Mouse (Mus musculus) brain, adult 2 months (tissue): Measurements from ENCODE around the gene Foxp2.

Experiments
- DNase-seq: peaks from one replicate; pipeline ENCODE4 v3.0.0; 2011; ENCODE audit warnings: low read depth, low spot score

The Foxp2 gene

GRCm38 (mm10) chr6:14901183-14901970, at the start of gene Foxp2:
TSS of gene Foxp2 (plus strand) at chr6:14901349.
- peak; percentile 58 for DNase-seq

- DNase-seq: no peak
Observed at GRCm38 (mm10) chr6:14885199-14885598, 15.9 kb upstream of the Foxp2 start.

GRCm38 (mm10) chr6:14897028-14897427, 4.1 kb upstream of the Foxp2 start:
- peak; percentile 31 for DNase-seq

GRCm38 (mm10) chr6:14898096-14898855, 2.9 kb upstream of the Foxp2 start:
- no peak for DNase-seq

- DNase-seq: no peak
Observed at GRCm38 (mm10) chr6:14899021-14899610, 2.0 kb upstream of the Foxp2 start.

- peak; percentile 25 for DNase-seq
Observed at GRCm38 (mm10) chr6:14899936-14900578, 1.1 kb upstream of the Foxp2 start.

GRCm38 (mm10) chr6:14900579-14901021, 549 bp upstream of the Foxp2 start:
- DNase-seq: peak; percentile 76

GRCm38 (mm10) chr6:14901971-14902670, 972 bp downstream of the Foxp2 start:
- DNase-seq: peak; percentile 17

GRCm38 (mm10) chr6:14903271-14903965, 2.3 kb downstream of the Foxp2 start:
- no peak for DNase-seq

GRCm38 (mm10) chr6:14915066-14915465, 13.9 kb downstream of the Foxp2 start:
- no peak for DNase-seq

- DNase-seq: no peak
Observed at GRCm38 (mm10) chr6:14922704-14923103, 21.6 kb downstream of the Foxp2 start.

- peak; percentile 67 for DNase-seq
Observed at GRCm38 (mm10) chr6:14924976-14925489, 23.9 kb downstream of the Foxp2 start.

- DNase-seq: peak; percentile 69
Observed at GRCm38 (mm10) chr6:14951060-14951459, 49.9 kb downstream of the Foxp2 start.

- DNase-seq: peak; percentile 8
Observed at GRCm38 (mm10) chr6:14952731-14953130, 51.6 kb downstream of the Foxp2 start.

- no peak for DNase-seq
Observed at GRCm38 (mm10) chr6:14977042-14977441, 75.9 kb downstream of the Foxp2 start.

- DNase-seq: no peak
Observed at GRCm38 (mm10) chr6:14978201-14978600, 77.1 kb downstream of the Foxp2 start.

- no peak for DNase-seq
Observed at GRCm38 (mm10) chr6:15008113-15008512, 107.0 kb downstream of the Foxp2 start.

- no peak for DNase-seq
Observed at GRCm38 (mm10) chr6:15028488-15028887, 127.3 kb downstream of the Foxp2 start.

- no peak for DNase-seq
Observed at GRCm38 (mm10) chr6:15029446-15030125, 128.4 kb downstream of the Foxp2 start.

- no peak for DNase-seq
Observed at GRCm38 (mm10) chr6:15063246-15063645, 162.1 kb downstream of the Foxp2 start.
